ENCODE assay signal across 17 mouse cellular contexts in the genomic region with DNA sequence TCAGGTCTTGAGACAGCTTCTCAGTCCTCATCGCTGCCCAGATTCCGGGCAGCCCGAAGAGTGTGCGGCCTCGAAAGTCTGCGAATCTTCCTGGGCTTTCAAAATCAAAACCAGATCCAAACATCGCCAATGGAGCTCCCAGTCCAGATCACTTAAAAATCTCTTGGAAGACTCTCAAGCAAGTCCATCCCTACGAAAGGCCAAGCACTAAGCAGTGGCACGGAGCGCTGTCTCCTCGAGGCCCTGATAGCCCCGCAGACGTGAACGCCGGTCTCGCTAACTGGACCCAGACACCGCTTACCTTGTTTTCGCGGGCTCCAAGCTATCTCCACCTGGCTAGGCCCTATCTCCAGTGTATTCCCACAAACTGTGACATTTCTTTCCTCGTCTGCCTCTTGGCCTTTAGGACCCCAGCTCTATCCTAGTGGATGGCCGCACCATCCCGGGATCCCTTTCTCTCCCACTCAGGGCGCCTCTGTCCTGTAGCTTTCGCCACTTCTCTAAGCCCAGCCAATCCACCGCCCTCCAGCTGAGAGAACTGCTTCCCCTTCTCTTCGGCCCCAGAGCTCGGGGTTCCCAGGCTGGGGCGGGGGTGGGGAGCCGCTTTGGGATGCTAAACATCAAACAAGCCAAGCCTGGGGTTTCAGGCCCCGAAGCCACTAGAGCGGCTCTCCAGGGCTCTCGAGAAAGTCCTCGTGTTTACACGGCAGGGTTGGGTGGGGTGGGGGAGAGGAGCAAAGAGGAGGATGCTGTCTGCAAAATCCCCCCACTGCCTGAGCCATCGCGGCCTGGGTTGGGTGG. TPM values are rescaled to one million over a fixed set of nuclear protein-coding genes. Genes with fewer than 3 reads are reported as not detected.
DNase-seq lines count a peak whose midpoint lies in the region; ATAC-seq lines count a peak whose summit lies in the region.
"Had no signal": no experiment of that assay in that cellular context is flagged by ENCODE, and none has a peak within 500 bp of the region (broad histone marks: within the 10 kb centered on the region; RNA-seq: fewer than 3 reads in every experiment).

No protein-coding gene starts in this region.

- H3K9ac ChIP-seq in midbrain, embryonic 11.5 days (ENCODE audit: low read length), result no peak overlapping the region
- H3K9ac ChIP-seq: heart, embryonic 12.5 days; hindbrain, embryonic 14.5 days; kidney, embryonic 15.5 days; limb, embryonic 15.5 days had no signal

- peak; percentile 81 for DNase-seq in heart, adult 11 months
- DNase-seq in heart, postnatal 4 days, result no peak
- DNase-seq in lung, adult 18-20 months, result peak; percentile 75 to 78
- DNase-seq in midbrain, embryonic 11.5 days (ENCODE audit: low spot score, missing footprints), result peak; percentile 94
- DNase-seq in kidney, adult 9 months, result no peak
- no peak for DNase-seq in gastrocnemius, postnatal 25 days
- DNase-seq: adrenal gland, postnatal 10 days; cerebellum, postnatal 25 days had no signal

- 0 out of 2 replicates have a peak overlapping the region, but pooled peaks have one; percentile 4 for H3K4me3 ChIP-seq in midbrain, embryonic 11.5 days (ENCODE audit: low read depth, low read length)
- H3K4me3 ChIP-seq: heart, embryonic 12.5 days; kidney, embryonic 15.5 days; limb, embryonic 15.5 days had no signal

- H3K4me1 ChIP-seq in midbrain, embryonic 11.5 days (ENCODE audit: control insufficient read depth, insufficient read depth, low read length), result peaks cover 6% of the 10 kb centered on the region

- no peaks in the 10 kb centered on the region for H3K36me3 ChIP-seq in midbrain, embryonic 11.5 days (ENCODE audit: control insufficient read depth, insufficient read depth, low read length)
- H3K36me3 ChIP-seq: heart, embryonic 12.5 days; kidney, embryonic 15.5 days; limb, embryonic 15.5 days had no signal

- H3K27me3 ChIP-seq in midbrain, embryonic 11.5 days (ENCODE audit: control insufficient read depth, insufficient read depth, low read length), result peaks cover 93% of the 10 kb centered on the region

- no peaks in the 10 kb centered on the region for H3K9me3 ChIP-seq in midbrain, embryonic 11.5 days (ENCODE audit: control insufficient read depth, low read length)
- H3K9me3 ChIP-seq: heart, embryonic 12.5 days; kidney, embryonic 15.5 days; limb, embryonic 15.5 days had no signal

- ATAC-seq in erythroid progenitor cell, adult 5-6 weeks (replicated peaks; ENCODE audit: low FRiP score, poor library complexity, severe bottlenecking), result 0 out of 2 replicates have a peak, but pooled peaks have one; percentile 19
- no peak for ATAC-seq in midbrain, embryonic 11.5 days (ENCODE audit: low FRiP score)
- ATAC-seq in monocyte, adult 5-6 weeks (replicated peaks; ENCODE audit: insufficient number of reproducible peaks, low FRiP score, low TSS enrichment, poor library complexity, severe bottlenecking), result no peak

- H3K27ac ChIP-seq in midbrain, embryonic 11.5 days (ENCODE audit: low read depth, low read length), result no peak overlapping the region
- H3K27ac ChIP-seq: hindbrain, embryonic 14.5 days; kidney, embryonic 15.5 days; limb, embryonic 15.5 days had no signal

- peak overlapping the region; percentile 9 for H3K4me2 ChIP-seq in midbrain, embryonic 11.5 days
- H3K4me2 ChIP-seq: heart, embryonic 12.5 days; hindbrain, embryonic 14.5 days; kidney, embryonic 15.5 days; limb, embryonic 15.5 days had no signal

- WGBS in midbrain, embryonic 11.5 days, result 1% methylated on average over 36 of the region's 36 CpGs

RNA-seq across cellular contexts. Expression of gene Nkx2-1, which starts 7.6 kb away (rescaled TPM):
- total RNA-seq in heart, postnatal 4 days (2021), result not detected
- not detected in 2 replicates for total RNA-seq in erythroid progenitor cell, adult 5-6 weeks (2015; ENCODE audit: low replicate concordance)
- total RNA-seq in erythroid progenitor cell, adult 5-6 weeks (2017; ENCODE audit: low replicate concordance), result not detected in 2 replicates
- polyA plus RNA-seq in midbrain, embryonic 11.5 days (2014; fragmentation: Nextera tagmentation; extraction: Ambion mirVana), result 5.6 and 7.0 TPM in 2 replicates
- not detected for total RNA-seq in gastrocnemius, postnatal 25 days (2021)
- not detected in 3 replicates for total RNA-seq in monocyte, adult 5-6 weeks (2017)
- total RNA-seq: adrenal gland, postnatal 10 days; gastrocnemius, adult 18-20 months had no signal
- polyA plus RNA-seq: hindbrain, embryonic 14.5 days; kidney, embryonic 15.5 days; limb, embryonic 15.5 days; neural tube, embryonic 11.5 days; thymus, postnatal 0 days had no signal

Comparison
In these comparisons a context has a peak if more than half of its experiments do, and no peak if none do; other contexts are left out.
1. DNase-seq: peak in heart, adult 11 months (single experiment), lung, adult 18-20 months (2 of 2) and midbrain, embryonic 11.5 days (single experiment); none in heart, postnatal 4 days (single experiment), kidney, adult 9 months (single experiment) and gastrocnemius, postnatal 25 days (single experiment).